Mouse (Mus musculus): ENCODE measurements around the gene Med25.

DNA sequence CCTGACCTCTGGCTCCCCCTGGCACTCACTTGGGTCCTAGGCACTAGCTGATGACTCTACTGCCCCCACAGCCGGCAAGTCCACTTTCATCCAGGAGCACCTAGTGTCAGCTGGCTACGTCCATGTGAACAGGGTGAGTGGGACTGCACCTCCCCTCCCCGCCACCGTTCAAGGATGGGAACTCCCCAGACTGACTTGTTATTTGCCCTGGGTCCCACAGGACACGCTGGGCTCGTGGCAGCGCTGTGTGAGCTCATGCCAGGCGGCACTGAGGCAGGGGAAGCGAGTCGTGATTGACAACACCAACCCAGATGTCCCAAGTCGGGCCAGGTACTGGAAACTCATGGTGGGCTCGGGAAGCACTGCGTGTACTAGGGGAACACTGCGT lies 31.1 kb downstream of the Med25 start:
- TF ChIP-seq CTCF (IDR thresholded peaks at IDR 0.05), result no peak
- no peak for TF ChIP-seq EP300 (IDR thresholded peaks at IDR 0.05; ENCODE audit: insufficient read depth, low read depth, low read length)
- TF ChIP-seq POLR2A (IDR thresholded peaks at IDR 0.05; ENCODE audit: insufficient read depth, low read depth, low read length), result no peak

Data from heart, adult 2 months (tissue).